Mouse (Mus musculus) heart, postnatal 0 days (tissue): ENCODE results near the gene Cdca3.

ENCODE experiments used
- CTCF ChIP-seq: IDR thresholded peaks from 2 replicates; pipeline ENCODE4 v1.5.1; 2016; ENCODE audit warnings: antibody characterized with exemption, control low read depth, low read depth
- EP300 ChIP-seq: IDR thresholded peaks from 2 replicates; pipeline ENCODE4 v1.6.1; 2016; ENCODE audit warnings: antibody characterized with exemption, low read depth

DNA sequence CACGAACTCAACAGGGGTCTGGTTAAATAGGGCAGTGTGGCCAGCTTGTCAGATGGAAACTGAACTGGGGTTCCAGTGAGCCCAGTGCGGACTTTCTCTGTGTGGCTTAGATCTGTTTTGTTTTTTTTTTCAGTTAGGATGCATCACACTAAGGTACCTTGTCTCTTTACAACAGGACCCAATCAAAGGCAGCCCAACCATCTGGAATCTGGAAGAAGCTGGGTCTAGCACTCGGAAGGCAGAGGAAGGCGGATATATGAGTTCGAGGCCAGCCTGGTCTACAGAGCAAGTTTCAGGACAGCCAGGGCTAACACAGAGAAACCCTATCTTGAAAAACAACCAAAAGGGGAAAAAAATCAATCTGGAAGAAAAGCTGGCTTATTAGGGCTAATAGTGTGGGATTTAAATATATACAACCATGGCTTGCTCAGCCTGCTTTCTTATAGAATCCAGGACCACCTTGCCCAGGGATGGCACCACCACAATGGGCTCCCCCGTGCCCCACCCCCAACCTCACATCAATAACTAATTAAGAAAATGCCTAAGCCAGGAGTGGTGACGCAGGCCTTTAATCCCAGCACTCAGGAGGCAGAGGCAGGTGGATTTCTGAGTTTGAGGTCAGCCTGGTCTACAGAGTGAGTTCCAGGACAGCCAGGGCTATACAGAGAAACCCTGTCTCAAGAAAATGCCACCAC is 22.8 kb upstream of the Cdca3 start:
- no peak for TF ChIP-seq EP300
- no peak for TF ChIP-seq CTCF
